Mouse (Mus musculus) forebrain, embryonic 12.5 days (tissue): ENCODE data around the gene Zfp664. TPM values are rescaled to one million over a fixed set of nuclear protein-coding genes. Genes with fewer than 3 reads are reported as not detected.

Source experiments
- ATAC-seq: fragments of 200-750 bp; cut with Nextera tagmentation; 2 replicates; pipeline ENCODE4 v1.8.0; 2017; ENCODE audit warnings: moderate TSS enrichment; ENCODE audit not compliant: low FRiP score
- H3K27ac ChIP-seq: fragments of 300-500 bp; sonication (generic); 2 replicates; pipeline ENCODE4 v1.5.1; 2016; ENCODE audit warnings: mild to moderate bottlenecking
- H3K27me3 ChIP-seq: fragments of 300-500 bp; sonication (generic); 2 replicates; pipeline ENCODE4 v1.6.1; 2016; ENCODE audit warnings: mild to moderate bottlenecking
- H3K36me3 ChIP-seq: fragments of 300-500 bp; sonication (generic); replicated peaks from 2 replicates; pipeline ENCODE4 v1.6.1; 2016; ENCODE audit warnings: mild to moderate bottlenecking
- H3K4me1 ChIP-seq: fragments of 300-500 bp; sonication (generic); 2 replicates; pipeline ENCODE4 v1.6.1; 2016
- H3K4me2 ChIP-seq: fragments of 300-500 bp; sonication (generic); 2 replicates; pipeline ENCODE4 v1.6.1; 2016; ENCODE audit warnings: mild to moderate bottlenecking, moderate library complexity
- H3K4me3 ChIP-seq: fragments of 300-500 bp; sonication (generic); replicated peaks from 2 replicates; pipeline ENCODE4 v1.5.1; 2016; ENCODE audit warnings: mild to moderate bottlenecking
- H3K9ac ChIP-seq: fragments of 300-500 bp; sonication (generic); 2 replicates; pipeline ENCODE4 v1.6.1; 2016; ENCODE audit warnings: mild to moderate bottlenecking
- H3K9me3 ChIP-seq: fragments of 300-500 bp; sonication (generic); 2 replicates; pipeline ENCODE4 v1.6.1; 2016
- WGBS: fragments of 180-500 bp; shearing (Covaris S2); methylation state at CpG from one replicate; pipeline ENCODE4 v1.1.7; 2016; 5-methylcytosine and 5-hydroxymethylcytosine counted together
- polyA plus RNA-seq: library from polyadenylated mRNA; unstranded; fragments of >200 nt; fragmentation: Nextera tagmentation; extraction: Ambion mirVana; gene quantifications from 2 replicates; pipeline ENCODE4 v1.2.1, GENCODE M21; 2016

Gene Zfp664
- polyA plus RNA-seq, 1 experiment from 2014 or later, result 153 TPM

DNA sequence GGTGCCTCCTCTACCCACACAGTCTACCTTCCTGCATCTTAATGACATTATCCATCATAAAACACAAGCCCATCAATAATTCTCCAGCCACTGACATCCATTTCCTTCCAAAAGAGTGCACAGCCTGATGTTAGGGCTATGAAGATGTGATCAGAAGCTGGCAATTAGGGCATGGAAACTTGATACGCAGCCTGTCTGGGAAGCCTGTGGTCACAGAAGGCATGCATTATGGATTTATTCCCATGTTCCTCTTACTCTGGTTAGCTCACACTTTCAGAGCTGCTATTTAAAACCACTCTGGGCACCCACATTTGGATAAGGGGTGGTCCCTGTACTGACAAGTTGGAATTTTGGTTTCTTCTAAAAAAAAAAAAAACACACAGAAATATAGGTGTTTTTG is 15.5 kb upstream of the Zfp664 start:
- H3K4me3 ChIP-seq, result no peak overlapping the region
- H3K36me3 ChIP-seq, result no peaks in the 10 kb centered on the region
- no peaks in the 10 kb centered on the region for H3K27me3 ChIP-seq
- H3K27ac ChIP-seq, result no peak overlapping the region
- H3K4me1 ChIP-seq, result peaks cover 11% of the 10 kb centered on the region; the same call in 1 of the 2 replicates
- no peak for ATAC-seq
- H3K4me2 ChIP-seq, result no peak overlapping the region
- no peak overlapping the region for H3K9ac ChIP-seq
- no peaks in the 10 kb centered on the region for H3K9me3 ChIP-seq
- WGBS, result 89% methylated on average over 1 of the region's 1 CpGs

DNA sequence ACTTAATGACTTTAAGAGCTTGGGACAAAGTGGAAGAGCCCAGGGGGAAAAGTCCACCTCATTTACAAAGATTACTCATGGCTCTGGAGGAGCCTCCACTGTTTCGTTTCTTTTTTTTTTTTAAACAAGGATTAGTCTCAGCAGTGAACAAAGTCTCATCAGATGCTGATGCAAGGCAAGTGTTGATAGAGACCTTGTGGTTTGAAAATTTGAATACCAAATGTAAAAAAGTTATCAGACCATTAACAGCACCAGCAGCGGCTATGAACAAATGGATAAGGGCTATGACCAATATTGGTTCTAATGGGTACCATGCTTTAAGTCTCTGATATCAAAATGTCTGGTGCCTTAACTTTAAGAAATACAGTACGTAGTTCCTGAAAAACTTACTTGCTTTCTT is 13.5 kb upstream of the Zfp664 start:
- no peaks in the 10 kb centered on the region for H3K27me3 ChIP-seq

DNA sequence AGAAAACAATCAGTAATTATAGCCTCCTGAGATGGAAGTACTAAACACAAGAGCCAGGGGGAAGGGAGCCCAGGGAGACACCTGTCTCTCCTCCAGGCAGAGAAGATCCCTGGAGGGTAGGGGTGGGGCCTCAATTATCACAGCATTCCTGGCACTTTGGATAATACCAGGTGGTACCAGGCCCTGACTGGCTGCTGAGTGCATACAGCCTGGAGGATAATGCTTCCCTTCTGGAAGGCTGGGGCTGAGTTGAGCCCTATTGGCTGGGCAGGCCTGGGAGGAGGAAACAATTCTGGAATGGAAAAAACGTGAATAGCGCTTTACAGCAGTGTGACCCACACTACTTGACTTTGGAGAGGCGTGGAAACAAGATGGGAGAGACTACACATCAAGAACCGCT is 10.9 kb upstream of the Zfp664 start:
- WGBS, result 48% methylated on average over 4 of the region's 4 CpGs
- H3K4me3 ChIP-seq, result no peak overlapping the region
- no peaks in the 10 kb centered on the region for H3K36me3 ChIP-seq
- no peak overlapping the region for H3K27ac ChIP-seq
- no peaks in the 10 kb centered on the region for H3K9me3 ChIP-seq
- 0 out of 2 replicates have a peak, but pooled peaks cover 5% of the 10 kb centered on the region for H3K4me1 ChIP-seq
- H3K9ac ChIP-seq, result no peak overlapping the region
- H3K4me2 ChIP-seq, result no peak overlapping the region
- no peaks in the 10 kb centered on the region for H3K27me3 ChIP-seq
- no peak for ATAC-seq

More for the DNA sequence above, 13.5 kb upstream of the Zfp664 start:
- WGBS, result 83% methylated on average over 3 of the region's 3 CpGs
- Histone ChIP-seq H3K27ac (no peak overlapping the region), H3K36me3 (no peaks in the 10 kb centered on the region), H3K9me3 (no peaks in the 10 kb centered on the region), H3K4me2 (no peak overlapping the region), H3K4me1 (0 out of 2 replicates have a peak, but pooled peaks cover 5% of the 10 kb centered on the region), H3K9ac (no peak overlapping the region), H3K4me3 (no peak overlapping the region)
- ATAC-seq, result no peak

DNA sequence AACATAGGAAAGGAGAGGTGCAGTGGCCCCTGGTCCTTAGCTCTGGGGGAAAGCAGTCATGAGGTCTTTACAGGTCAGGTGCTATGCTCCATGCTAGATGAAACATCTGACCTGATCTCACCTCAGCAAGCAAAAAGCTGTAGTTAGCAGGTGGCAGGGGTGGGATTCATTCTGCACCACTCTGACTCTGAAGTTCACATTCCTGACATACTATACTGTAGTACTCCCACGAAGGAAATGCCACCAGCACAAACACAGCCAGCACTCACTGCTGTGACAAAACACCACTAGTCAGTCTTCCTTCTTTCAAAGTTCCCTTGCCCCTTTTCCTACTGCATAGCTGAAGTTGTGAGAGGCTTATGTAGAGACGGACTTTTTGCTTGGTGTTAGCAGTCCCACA is 10.2 kb upstream of the Zfp664 start:
- Histone ChIP-seq H3K36me3 (no peaks in the 10 kb centered on the region), H3K27me3 (no peaks in the 10 kb centered on the region), H3K9ac (no peak overlapping the region), H3K4me1 (0 out of 2 replicates have a peak, but pooled peaks cover 5% of the 10 kb centered on the region), H3K9me3 (no peaks in the 10 kb centered on the region), H3K4me2 (no peak overlapping the region), H3K4me3 (no peak overlapping the region), H3K27ac (no peak overlapping the region)
- no peak for ATAC-seq
- WGBS, result 36% methylated on average over 2 of the region's 2 CpGs

DNA sequence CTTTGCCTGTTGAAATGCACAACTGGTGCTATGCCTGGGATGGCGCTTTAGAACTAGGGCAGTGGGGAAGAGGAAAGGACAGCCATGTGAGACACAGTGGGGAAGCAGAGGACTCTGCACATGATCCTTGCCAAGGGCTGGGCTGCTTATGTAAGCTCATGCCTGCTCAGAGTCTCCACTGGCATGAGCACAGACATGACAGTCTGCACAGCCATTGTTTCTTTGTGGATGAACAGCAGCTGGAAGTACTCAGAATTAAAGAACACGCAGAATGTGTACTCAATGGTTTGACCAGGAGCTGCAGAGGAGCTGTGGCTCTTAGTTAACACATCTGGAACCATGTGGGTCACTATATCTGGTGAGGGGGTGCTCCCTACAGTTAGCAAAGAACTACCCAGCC is 9.4 kb upstream of the Zfp664 start:
- no peaks in the 10 kb centered on the region for H3K9me3 ChIP-seq
- H3K4me3 ChIP-seq, result no peak overlapping the region
- H3K27me3 ChIP-seq, result no peaks in the 10 kb centered on the region
- H3K4me2 ChIP-seq, result no peak overlapping the region
- no peak for ATAC-seq
- no peak overlapping the region for H3K27ac ChIP-seq
- H3K4me1 ChIP-seq, result 0 out of 2 replicates have a peak, but pooled peaks cover 5% of the 10 kb centered on the region
- H3K36me3 ChIP-seq, result no peaks in the 10 kb centered on the region
- H3K9ac ChIP-seq, result no peak overlapping the region
- 95% methylated on average over 2 of the region's 2 CpGs for WGBS

DNA sequence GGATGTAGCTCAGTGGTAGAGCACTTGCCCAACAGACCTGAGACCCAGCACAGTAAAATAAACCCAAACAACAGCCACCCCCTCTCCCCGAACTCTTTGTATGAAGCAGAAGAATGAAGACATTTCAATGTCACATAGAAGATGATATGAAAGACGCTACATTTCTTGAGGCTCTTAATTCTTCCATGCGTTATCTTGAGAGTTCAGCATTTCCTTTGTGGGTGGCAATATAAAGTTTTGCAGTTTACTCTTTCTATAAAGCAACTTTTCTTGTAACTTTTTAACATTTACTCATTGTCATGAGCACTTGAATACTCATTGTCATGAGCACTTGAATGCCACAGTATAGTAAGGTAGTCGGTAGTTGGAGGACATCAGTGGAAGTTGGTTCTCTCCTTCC is 8.3 kb upstream of the Zfp664 start:
- no peaks in the 10 kb centered on the region for H3K9me3 ChIP-seq
- no peak overlapping the region for H3K9ac ChIP-seq
- no peak overlapping the region for H3K4me2 ChIP-seq
- H3K36me3 ChIP-seq, result no peaks in the 10 kb centered on the region
- no peaks in the 10 kb centered on the region for H3K27me3 ChIP-seq
- no peak for ATAC-seq
- H3K4me3 ChIP-seq, result no peak overlapping the region
- no peak overlapping the region for H3K27ac ChIP-seq
- WGBS, result 92% methylated on average over 4 of the region's 4 CpGs
- 0 out of 2 replicates have a peak, but pooled peaks cover 5% of the 10 kb centered on the region for H3K4me1 ChIP-seq

DNA sequence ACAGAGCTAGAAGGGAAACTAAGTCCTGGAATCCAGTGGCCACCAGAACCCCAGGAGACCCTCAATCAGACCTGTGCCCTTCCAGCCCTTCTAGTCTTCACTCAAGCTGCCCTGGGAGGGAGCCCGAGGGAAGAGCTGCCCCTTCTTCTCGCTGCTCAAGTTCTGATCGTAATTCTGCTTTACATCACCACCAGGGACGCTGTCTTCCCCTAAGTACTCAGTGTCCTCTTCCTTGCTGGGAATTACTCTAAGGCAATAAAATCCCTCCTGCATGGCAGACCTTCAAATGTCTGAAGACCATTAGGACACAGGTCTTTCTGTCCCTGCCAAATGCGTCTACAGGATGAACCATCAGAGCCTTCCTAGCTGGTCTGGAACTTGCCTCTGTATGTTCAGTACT is 2.5 kb upstream of the Zfp664 start:
- Histone ChIP-seq H3K9ac (no peak overlapping the region), H3K4me3 (no peak overlapping the region), H3K4me1 (peaks cover 20% of the 10 kb centered on the region), H3K27ac (no peak overlapping the region), H3K36me3 (no peaks in the 10 kb centered on the region), H3K9me3 (no peaks in the 10 kb centered on the region), H3K4me2 (no peak overlapping the region), H3K27me3 (0 out of 2 replicates have a peak, but pooled peaks cover 4% of the 10 kb centered on the region)
- WGBS, result 21% methylated on average over 5 of the region's 5 CpGs
- no peak for ATAC-seq

DNA sequence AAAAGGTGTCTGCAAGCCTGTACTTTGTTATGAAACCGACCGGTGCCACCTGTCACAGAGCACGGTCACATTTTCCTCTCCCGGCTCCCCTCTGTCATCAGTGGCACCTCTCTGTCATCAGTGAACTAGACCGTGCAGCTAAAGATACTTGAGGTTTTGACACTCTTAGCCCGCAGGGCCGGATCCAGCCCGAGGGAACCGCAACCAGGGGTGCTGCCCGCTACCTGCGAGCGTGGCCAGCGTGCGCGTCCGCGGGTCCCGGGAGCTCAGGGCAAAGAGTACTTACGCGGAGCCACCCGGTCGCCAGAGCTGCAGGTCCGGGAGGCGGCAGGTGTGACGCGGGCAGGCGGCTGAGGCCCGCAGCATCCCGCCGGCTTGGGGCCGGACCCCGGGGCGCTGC is 1.0 kb upstream of the Zfp664 start:
- WGBS, result under 1% methylated on average over 33 of the region's 33 CpGs
- peaks cover 25% of the 10 kb centered on the region for H3K4me1 ChIP-seq
- peak overlapping the region; percentile 89 for H3K9ac ChIP-seq
- H3K36me3 ChIP-seq, result 0 out of 2 replicates have a peak, but pooled peaks cover 3% of the 10 kb centered on the region
- H3K4me3 ChIP-seq, result peak overlapping the region; percentile 99
- peak; percentile 18 for ATAC-seq
- H3K27ac ChIP-seq, result peak overlapping the region; percentile 96
- no peaks in the 10 kb centered on the region for H3K9me3 ChIP-seq
- H3K4me2 ChIP-seq, result peak overlapping the region; percentile 92
- H3K27me3 ChIP-seq, result 0 out of 2 replicates have a peak, but pooled peaks cover 4% of the 10 kb centered on the region

DNA sequence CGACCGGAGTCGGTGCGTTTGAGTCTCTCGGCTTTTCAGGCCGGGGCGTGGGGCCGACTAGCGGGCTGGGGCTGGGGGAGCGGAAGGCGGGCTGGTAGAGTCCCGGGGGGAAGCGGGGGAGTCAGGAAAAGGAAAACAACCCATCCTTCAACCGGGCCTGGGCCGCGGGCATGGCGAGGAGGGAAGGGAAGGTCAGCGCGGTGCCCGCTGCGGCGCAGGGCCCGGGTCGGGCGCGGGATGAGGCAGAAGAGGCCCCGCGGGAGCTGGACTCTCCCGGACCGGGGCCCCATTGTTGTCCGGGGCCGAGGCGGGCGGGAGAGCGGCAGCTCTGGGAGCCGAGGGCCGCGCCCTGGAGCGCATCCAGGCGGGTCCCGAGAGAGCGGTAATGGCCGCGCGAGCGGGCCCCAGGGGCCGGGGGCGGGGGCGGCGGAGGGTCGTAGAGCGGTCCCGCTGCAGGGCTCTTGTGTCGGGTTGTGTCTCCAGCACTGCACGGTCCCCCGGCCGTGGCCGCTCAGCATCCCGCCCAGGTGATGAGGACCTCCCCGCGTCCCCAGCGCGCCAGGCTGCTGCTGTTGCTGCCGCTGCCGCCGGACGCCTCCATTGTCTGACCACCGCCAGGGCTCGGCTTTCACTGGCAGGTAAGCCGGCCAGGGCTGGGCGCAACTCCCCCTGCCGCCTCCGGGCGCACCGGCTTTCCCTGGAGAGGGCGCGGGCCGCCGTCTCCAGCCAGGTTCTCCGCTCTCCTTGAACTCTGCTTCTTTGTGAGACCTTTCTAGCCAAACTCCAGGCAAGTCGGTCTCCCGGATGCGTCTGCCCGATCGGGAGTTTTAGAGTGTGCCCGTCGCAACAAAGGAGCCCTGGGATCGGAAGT is 615 bp downstream of the Zfp664 start:
- peak; percentile 62 for ATAC-seq
- 0 out of 2 replicates have a peak, but pooled peaks cover 4% of the 10 kb centered on the region for H3K27me3 ChIP-seq
- no peaks in the 10 kb centered on the region for H3K9me3 ChIP-seq
- peaks cover 37% of the 10 kb centered on the region for H3K4me1 ChIP-seq
- H3K27ac ChIP-seq, result peak overlapping the region; percentile 97
- H3K36me3 ChIP-seq, result peaks cover 13% of the 10 kb centered on the region
- H3K9ac ChIP-seq, result peak overlapping the region; percentile 98
- under 1% methylated on average over 79 of the region's 88 CpGs for WGBS
- H3K4me2 ChIP-seq, result peak overlapping the region; percentile 92
- H3K4me3 ChIP-seq, result peak overlapping the region; percentile 99

DNA sequence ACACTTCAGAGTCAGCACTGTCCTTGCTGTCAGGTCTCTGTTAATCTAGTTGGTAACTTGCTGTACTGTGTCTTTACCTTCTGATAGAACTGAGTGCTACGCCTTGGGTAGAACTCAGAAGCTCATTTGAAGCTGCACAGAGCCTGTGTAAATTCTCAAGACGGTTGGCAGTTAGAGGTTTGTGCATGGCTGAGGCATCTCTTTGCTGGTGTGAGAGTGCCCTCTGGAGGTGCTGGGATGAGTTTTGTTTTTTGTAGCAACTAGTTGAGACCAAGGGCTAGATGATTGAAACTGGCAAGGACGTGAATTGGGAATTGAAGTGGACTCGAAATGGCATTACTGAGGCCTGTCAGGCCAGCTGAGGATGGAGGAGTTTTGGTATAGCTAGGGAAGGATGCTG is 6.5 kb downstream of the Zfp664 start:
- H3K27me3 ChIP-seq, result no peaks in the 10 kb centered on the region
- WGBS, result 45% methylated on average over 4 of the region's 4 CpGs
- H3K9ac ChIP-seq, result no peak overlapping the region
- H3K36me3 ChIP-seq, result peaks cover 32% of the 10 kb centered on the region
- no peaks in the 10 kb centered on the region for H3K9me3 ChIP-seq
- H3K4me3 ChIP-seq, result no peak overlapping the region
- no peak overlapping the region for H3K4me2 ChIP-seq
- H3K27ac ChIP-seq, result no peak overlapping the region
- peaks cover 47% of the 10 kb centered on the region for H3K4me1 ChIP-seq
- no peak for ATAC-seq

DNA sequence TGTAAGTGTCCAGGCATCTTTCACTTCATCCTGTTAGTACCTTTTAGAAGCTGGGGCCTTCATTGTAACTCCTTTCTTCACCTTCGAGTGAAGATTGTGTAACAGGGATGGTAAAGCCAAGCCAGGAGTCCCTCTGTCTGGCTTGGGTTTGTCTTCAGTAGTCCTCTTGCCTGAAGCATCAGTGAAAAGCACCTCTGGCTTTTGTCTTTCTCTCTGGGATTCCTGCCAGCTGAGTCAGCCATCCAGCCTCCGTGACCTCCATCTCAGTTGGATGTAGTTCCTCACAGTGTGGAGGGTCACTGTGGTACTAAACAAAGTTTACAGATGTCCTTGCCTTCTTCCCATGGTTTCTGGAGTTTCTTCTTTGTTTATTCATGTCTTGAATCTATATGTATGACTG is 9.5 kb downstream of the Zfp664 start:
- WGBS, result 80% methylated on average over 2 of the region's 2 CpGs
- ATAC-seq, result no peak
- peaks cover 30% of the 10 kb centered on the region for H3K4me1 ChIP-seq
- H3K9me3 ChIP-seq, result no peaks in the 10 kb centered on the region
- no peaks in the 10 kb centered on the region for H3K27me3 ChIP-seq
- no peak overlapping the region for H3K27ac ChIP-seq
- H3K9ac ChIP-seq, result no peak overlapping the region
- no peak overlapping the region for H3K4me3 ChIP-seq
- no peak overlapping the region for H3K4me2 ChIP-seq
- H3K36me3 ChIP-seq, result peaks cover 56% of the 10 kb centered on the region

DNA sequence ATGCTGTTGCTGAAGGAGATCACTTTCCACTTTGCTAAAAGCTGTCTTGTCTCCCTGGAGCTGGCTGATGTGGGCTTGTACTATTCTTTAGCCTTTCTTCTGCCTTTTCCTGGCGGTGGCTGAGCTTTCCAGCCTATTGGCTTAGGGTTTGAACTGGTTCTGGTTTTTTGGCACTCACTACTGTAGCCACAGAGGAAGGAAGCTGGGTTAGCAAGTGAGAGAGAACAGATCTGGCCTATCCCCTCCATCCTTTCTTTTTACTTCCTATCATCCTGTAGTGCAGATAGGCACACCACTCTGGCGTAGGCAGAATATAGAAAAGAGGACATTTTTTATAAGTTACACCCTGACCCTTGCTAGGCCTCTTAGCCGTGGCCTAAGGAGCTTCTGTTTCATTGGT is 10.6 kb downstream of the Zfp664 start:
- Histone ChIP-seq H3K9me3 (no peaks in the 10 kb centered on the region), H3K4me2 (no peak overlapping the region), H3K9ac (no peak overlapping the region), H3K27ac (no peak overlapping the region), H3K27me3 (no peaks in the 10 kb centered on the region), H3K4me1 (peaks cover 21% of the 10 kb centered on the region), H3K4me3 (no peak overlapping the region), H3K36me3 (peaks cover 50% of the 10 kb centered on the region)
- WGBS, result 93% methylated on average over 3 of the region's 3 CpGs
- no peak for ATAC-seq
